Mouse (Mus musculus): Measurements from ENCODE around the gene Dnhd1. TPM values are rescaled to one million over a fixed set of nuclear protein-coding genes. Genes with fewer than 3 reads are reported as not detected.
"Not testable (repeated sequence)": the region's sequence is repeated elsewhere in the genome, so short reads cannot be mapped to it uniquely, and the experiment has no call there.

Dnhd1 gene
- polyA plus RNA-seq, 1 experiment, result 5.5 TPM

- DNase-seq (ENCODE audit: low spot score), result no peak
Observed at GRCm38 (mm10) chr7:105740089-105740795, 89.6 kb downstream of the Dnhd1 start.

- DNase-seq (ENCODE audit: low spot score), result no peak
Observed at GRCm38 (mm10) chr7:105740851-105741250, 90.2 kb downstream of the Dnhd1 start.

- no peak for DNase-seq (ENCODE audit: low spot score)
Observed at GRCm38 (mm10) chr7:105741978-105742377, 91.4 kb downstream of the Dnhd1 start.

- not testable (repeated sequence) for DNase-seq (ENCODE audit: low spot score)
Observed at GRCm38 (mm10) chr7:105742539-105743215, 92.0 kb downstream of the Dnhd1 start.

- not testable (repeated sequence) for DNase-seq (ENCODE audit: low spot score)
Observed at GRCm38 (mm10) chr7:105743246-105743925, 92.8 kb downstream of the Dnhd1 start.

GRCm38 (mm10) chr7:105743926-105744590 is 93.4 kb downstream of the Dnhd1 start, which contains the start of gene Taf10:
TSS of gene Taf10 (minus strand) at chr7:105744361.
- DNase-seq (ENCODE audit: low spot score), result peak; percentile 79

GRCm38 (mm10) chr7:105747776-105748175 is 97.1 kb downstream of the Dnhd1 start:
- DNase-seq (ENCODE audit: low spot score), result no peak

GRCm38 (mm10) chr7:105751491-105752433 is 101.1 kb downstream of the Dnhd1 start, which contains the start of gene Tpp1:
TSS of gene Tpp1 (minus strand) at chr7:105752235.
- DNase-seq (ENCODE audit: low spot score), result peak; percentile 64

- DNase-seq (ENCODE audit: low spot score), result no peak
Observed at GRCm38 (mm10) chr7:105752716-105753115, 102.1 kb downstream of the Dnhd1 start.

GRCm38 (mm10) chr7:105753281-105753680 is 102.7 kb downstream of the Dnhd1 start:
- no peak for DNase-seq (ENCODE audit: low spot score)

GRCm38 (mm10) chr7:105761813-105762484 is 111.3 kb downstream of the Dnhd1 start:
- DNase-seq (ENCODE audit: low spot score), result no peak

- DNase-seq (ENCODE audit: low spot score), result no peak
Observed at GRCm38 (mm10) chr7:105762517-105763270, 112.1 kb downstream of the Dnhd1 start.

GRCm38 (mm10) chr7:105764331-105764730 is 113.7 kb downstream of the Dnhd1 start:
- no peak for DNase-seq (ENCODE audit: low spot score)

- no peak for DNase-seq (ENCODE audit: low spot score)
Observed at GRCm38 (mm10) chr7:105767729-105768165, 117.1 kb downstream of the Dnhd1 start.

- DNase-seq (ENCODE audit: low spot score), result peak; percentile 11
Observed at GRCm38 (mm10) chr7:105769959-105770358, 119.3 kb downstream of the Dnhd1 start.

Data from urinary bladder, adult 2 months (tissue).